Mouse (Mus musculus) heart, adult 10 weeks (tissue): ENCODE data around the gene Pinlyp. TPM values are rescaled to one million over a fixed set of nuclear protein-coding genes. Genes with fewer than 3 reads are reported as not detected.

Source experiments
- polyA plus RNA-seq: library from polyadenylated mRNA; stranded (reverse); fragments of 350-450 nt; fragmentation: Illumina TruSeq; extraction: RNeasy Lipid Tissue Mini Kit (QIAGEN cat#74804); gene quantifications from one replicate; pipeline ENCODE4 v1.2.3, GENCODE M21; 2014; ENCODE audit warnings: low read depth, low replicate concordance

Pinlyp gene
- polyA plus RNA-seq: not detected

GRCm38 (mm10) chr7:24546068-24546614, at the start of gene Pinlyp, which contains the start of gene Xrcc1:
TSS of gene Pinlyp (minus strand) at chr7:24546118.
TSS of gene Xrcc1 (plus strand) at chr7:24546289.

GRCm38 (mm10) chr7:24587330-24588105, 41.6 kb upstream of the Pinlyp start, which contains the start of the genes Ethe1 and Zfp575:
TSS of gene Ethe1 (plus strand) at chr7:24587543.
TSS of gene Zfp575 (minus strand) at chr7:24587641.

GRCm38 (mm10) chr7:24530062-24530931, 15.6 kb downstream of the Pinlyp start, which contains the start of gene Irgq:
TSS of gene Irgq (plus strand) at chr7:24530689.

GRCm38 (mm10) chr7:24512355-24512754, 33.6 kb downstream of the Pinlyp start, which contains the start of gene AC161166.1:
TSS of gene AC161166.1 (minus strand) at chr7:24512455.

GRCm38 (mm10) chr7:24506838-24507725, 38.8 kb downstream of the Pinlyp start, which contains the start of gene Zfp428:
TSS of gene Zfp428 (plus strand) at chr7:24507006.

Other genes with a start within 250 kb of the Pinlyp start
- gene Zfp61, start 244.9 kb downstream of the Pinlyp start, polyA plus RNA-seq: 3.4 TPM
- gene Zfp94, start 229.5 kb downstream of the Pinlyp start, polyA plus RNA-seq: 3.9 TPM
- gene Tescl, start 212.2 kb downstream of the Pinlyp start, polyA plus RNA-seq: not detected
- not detected for gene Lypd5, start 196.9 kb downstream of the Pinlyp start, polyA plus RNA-seq
- 0.47 TPM for gene Kcnn4, start 175.9 kb downstream of the Pinlyp start, polyA plus RNA-seq
- 12.3 TPM for gene Smg9, start 146.5 kb downstream of the Pinlyp start, polyA plus RNA-seq
- not detected for gene Irgc1, start 93.8 kb downstream of the Pinlyp start, polyA plus RNA-seq
- 4.3 TPM for gene Plaur, start 83.6 kb downstream of the Pinlyp start, polyA plus RNA-seq
- gene Cadm4, start 64.1 kb downstream of the Pinlyp start, polyA plus RNA-seq: 12.1 TPM
- gene Zfp428, start 39.1 kb downstream of the Pinlyp start, polyA plus RNA-seq: 12.5 TPM
- gene AC161166.1, start 33.7 kb downstream of the Pinlyp start, polyA plus RNA-seq: not detected
- 12.9 TPM for gene Irgq, start 15.4 kb downstream of the Pinlyp start, polyA plus RNA-seq
- 29.0 TPM for gene Xrcc1, start 171 bp upstream of the Pinlyp start, polyA plus RNA-seq
- gene Ethe1, start 41.4 kb upstream of the Pinlyp start, polyA plus RNA-seq: 32.6 TPM
- gene Zfp575, start 41.5 kb upstream of the Pinlyp start, polyA plus RNA-seq: not detected
- not detected for gene Phldb3, start 64.6 kb upstream of the Pinlyp start, polyA plus RNA-seq
- not detected for gene Lypd3, start 90.4 kb upstream of the Pinlyp start, polyA plus RNA-seq
- gene Tex101, start 130.6 kb upstream of the Pinlyp start, polyA plus RNA-seq: not detected
- gene BC049730, start 163.1 kb upstream of the Pinlyp start, polyA plus RNA-seq: not detected
- gene Gm4763, start 180.8 kb upstream of the Pinlyp start, polyA plus RNA-seq: not detected
- not detected for gene Cd177, start 214.2 kb upstream of the Pinlyp start, polyA plus RNA-seq
- gene Ceacam10, start 231.1 kb upstream of the Pinlyp start, polyA plus RNA-seq: not detected